Mouse (Mus musculus): Measurements from ENCODE around the gene Nme3.

Nme3 gene

DNA sequence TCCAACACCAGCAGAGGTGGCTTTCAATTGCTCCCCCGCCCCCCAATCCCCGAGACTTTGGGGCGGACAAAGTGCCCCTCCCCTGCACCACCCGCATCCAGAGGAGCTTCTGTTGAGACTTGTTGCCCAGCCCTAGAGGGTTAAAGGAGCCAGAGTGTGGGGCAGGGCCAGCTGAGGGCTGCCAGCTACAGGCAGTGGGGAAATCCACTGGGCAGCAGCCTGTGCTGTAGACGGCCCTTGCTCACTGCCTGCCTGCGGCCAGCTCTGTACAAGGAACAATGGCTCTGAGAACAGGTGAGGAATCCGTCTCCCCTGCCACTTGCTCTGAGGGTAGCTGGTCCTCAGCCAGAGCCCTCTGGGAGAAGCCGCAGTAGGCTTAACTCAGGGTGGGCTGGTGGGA lies 17.8 kb upstream of the Nme3 start:
- peak; percentile 51 for DNase-seq (ENCODE audit: extremely low read depth, low read depth, low spot score)

DNA sequence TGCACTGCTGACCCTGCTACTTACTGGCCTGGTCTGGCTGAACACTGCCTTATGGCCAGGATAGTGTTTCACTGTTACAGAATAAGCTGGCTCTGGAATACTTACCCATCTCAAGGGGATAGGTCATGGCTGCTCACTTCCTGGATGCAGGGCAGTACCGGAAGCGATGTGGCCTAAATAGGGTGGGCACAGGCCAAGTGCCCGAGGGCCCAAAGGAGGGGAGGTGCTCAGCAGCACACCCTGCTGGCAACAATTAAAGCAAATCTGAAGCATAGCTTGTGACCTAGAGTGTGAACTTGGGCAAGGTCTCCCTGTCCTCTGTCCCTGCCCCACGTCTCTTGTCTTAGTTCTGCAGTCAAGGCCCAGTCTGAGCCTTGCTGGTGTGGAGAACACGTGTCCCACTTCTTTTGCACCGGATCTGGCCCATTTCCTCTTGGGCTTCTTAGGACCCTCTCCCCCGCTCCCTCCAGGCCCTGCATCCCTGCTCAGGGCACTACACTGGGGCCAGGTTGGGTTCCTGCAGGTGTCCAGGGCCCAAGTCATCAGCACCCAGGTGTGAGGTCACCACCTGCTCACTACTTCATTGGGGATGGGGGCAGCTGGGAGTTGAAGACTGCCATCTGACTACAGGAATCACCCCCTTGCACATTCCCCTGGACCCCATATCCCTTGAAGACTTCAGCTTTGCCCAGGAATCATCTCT lies 14.4 kb upstream of the Nme3 start:
- DNase-seq (ENCODE audit: extremely low read depth, low read depth, low spot score), result no peak

DNA sequence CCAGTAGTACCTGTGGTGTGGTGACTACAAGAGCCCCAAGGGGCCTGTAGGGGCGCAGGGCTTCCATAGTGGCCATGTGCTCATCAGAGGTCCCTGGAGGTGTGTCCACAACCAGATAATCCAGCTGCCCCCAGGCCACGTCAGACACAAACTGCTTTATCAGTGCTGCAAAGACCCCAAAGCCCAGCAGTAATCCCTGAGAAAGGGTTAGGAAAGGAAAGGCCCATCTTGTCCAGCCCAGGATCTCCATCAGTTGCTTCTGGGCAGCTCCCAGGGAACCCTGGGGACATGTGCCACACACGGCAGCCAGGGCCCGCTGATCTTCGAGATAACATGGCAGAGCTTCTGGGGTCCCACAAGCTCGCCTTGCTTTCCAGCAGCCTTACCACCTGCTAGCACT lies 11.9 kb upstream of the Nme3 start:
- no peak for DNase-seq (ENCODE audit: extremely low read depth, low read depth, low spot score)

DNA sequence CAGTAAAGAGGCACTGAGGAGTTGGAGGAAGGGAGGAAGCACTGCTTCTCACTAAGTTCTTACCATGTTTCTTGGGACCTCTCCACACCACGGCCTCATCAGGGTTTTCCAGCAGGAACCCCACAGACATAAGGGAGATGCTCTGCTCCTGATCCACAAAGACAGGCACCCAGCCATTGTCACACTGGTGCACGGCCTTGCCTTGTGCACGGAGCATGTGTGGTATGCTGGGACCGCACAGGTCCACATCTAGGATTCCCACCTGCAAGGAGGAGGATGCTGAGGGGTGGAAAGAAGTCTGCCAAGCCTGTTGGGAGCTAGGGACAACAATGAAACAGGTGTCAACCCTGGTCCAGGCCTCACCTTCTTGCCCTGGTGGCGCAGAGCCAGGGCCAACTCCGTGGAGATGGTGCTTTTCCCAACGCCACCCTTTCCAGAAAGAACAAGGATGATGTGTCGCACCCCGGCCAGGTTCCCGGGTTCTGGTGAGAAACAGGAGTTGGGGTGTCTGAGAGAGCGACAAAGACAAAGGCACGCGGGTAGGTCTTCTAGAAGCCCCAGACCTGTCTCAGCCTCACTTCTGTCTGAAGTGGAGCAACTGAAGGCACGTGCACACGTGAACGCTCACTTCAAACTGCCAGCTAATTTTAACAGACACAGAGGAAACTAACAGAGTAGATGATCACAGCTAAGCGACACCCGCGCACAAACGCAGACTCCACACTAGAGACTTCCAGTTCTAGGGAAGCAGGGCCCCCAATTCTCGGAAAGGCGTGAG lies 10.8 kb upstream of the Nme3 start:
- no peak for DNase-seq (ENCODE audit: extremely low read depth, low read depth, low spot score)

DNA sequence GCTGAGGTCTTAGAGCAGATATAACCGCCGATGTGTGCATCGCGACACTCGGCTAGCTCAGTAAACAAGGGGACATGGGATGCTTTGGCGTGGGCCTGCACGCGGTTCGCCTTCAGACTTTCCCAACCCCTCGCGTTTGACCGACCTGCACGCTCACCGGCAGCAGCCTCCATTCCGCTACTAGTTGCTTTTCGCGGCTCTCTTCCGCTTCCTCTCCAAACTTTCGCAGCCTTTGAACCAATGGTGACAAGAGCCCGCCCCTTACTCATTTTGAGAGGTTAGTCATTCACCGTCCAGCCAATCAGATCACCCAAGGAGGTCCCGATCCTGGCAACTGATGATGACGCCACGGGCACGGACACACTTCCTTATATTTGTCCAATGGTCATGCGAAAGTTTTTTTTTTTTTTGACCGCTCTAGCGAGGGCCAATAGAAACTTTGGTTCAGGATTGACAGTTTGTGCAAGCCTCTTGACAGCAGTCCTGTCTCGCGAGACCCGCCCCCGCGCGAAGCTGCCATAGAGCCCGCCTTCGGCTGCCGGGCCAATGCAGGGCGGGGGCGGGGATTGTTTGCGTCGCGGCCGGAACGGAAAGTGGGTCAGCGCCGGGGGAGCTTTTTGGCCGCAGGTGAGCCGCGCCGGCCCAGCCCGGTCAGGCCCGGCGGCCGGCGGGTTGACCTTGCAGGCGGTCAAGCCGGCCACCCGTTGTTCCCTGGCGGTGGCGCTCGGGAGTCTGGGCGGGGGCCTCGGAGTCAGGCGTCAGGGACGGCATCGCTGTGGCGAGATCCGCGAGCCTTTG lies 10.0 kb upstream of the Nme3 start, which contains the start of the genes Nubp2 and Spsb3:
Gene Nubp2 (minus strand): TSS at position 216 of the 798 bp plus-strand sequence.
Gene Spsb3 (plus strand): TSS at position 510 of the 798 bp plus-strand sequence.
- peak; percentile 99 for DNase-seq (ENCODE audit: extremely low read depth, low read depth, low spot score)

DNA sequence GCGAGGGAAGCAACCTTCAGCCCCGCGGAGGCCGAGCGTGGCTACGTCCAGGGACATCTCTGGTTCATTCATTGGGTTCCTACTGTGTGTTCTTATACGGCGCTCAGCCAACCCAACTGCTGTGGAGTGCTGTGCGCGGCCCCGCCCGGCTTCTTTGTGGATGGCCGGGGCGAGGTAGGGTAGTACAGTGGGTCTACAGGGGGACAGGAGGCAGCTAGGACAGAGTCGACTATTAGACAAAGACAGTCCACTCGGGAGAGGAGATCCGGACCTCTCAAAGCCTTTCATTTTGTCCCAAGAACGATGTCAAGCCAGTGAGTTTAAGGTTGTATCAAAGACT lies 9.4 kb upstream of the Nme3 start:
- no peak for DNase-seq (ENCODE audit: extremely low read depth, low read depth, low spot score)

DNA sequence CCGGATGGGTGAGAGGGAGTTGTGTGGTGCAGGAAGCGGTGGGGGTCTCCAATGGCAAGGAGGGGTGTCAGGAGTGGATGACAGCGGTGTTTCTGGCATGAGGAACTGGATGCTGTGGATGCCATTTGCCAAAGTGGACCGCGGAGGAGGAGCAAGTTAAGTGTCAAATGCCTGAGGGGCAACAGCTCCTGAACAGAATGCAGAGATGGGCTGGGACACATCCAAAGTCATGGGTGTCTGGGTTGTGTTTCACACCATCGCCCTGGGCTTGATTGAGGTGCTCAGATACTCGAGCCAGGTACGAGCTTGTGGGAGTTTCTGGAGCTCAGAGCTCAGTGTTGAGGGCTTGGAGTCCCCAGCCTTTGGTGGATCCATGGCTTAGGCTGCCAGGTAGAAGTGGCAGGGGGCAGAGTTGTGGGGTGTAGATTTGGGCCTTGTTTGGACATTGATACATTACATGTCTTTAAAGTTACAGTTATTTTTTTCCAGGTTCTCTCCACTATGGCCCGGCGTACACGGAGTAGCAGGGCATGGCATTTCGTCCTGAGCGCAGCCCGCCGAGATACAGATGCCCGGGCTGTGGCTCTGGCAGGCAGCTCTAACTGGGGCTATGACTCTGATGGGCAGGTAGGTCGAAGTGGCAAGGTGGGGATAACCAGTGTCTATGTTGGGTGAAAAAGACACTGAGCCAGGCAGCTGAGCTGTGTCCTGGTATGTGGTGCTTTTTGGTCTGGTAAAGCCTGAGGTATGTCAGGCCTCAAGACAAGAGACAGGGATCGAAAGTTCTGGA lies 8.8 kb upstream of the Nme3 start:
- peak; percentile 78 for DNase-seq (ENCODE audit: extremely low read depth, low read depth, low spot score)

DNA sequence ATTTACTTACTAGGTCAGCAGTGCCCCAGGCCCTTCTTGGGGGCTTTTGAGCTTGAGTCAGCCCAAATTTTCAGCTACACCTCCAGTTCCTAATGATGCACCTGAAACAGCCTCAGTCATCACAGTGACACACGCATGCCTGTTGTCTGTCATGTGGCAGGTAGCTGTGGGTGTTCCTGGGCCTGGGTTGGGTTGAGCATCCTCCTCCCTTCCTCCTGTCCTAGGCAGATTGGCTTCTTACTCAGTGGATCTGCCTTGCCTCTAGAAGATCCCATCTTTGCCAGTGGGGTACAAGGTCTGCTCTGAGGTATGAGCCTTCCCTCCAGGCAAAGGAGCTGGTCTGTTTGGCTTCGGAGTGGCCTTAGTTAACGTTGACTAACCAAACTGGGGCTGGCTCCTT lies 7.4 kb upstream of the Nme3 start:
- DNase-seq (ENCODE audit: extremely low read depth, low read depth, low spot score), result no peak

DNA sequence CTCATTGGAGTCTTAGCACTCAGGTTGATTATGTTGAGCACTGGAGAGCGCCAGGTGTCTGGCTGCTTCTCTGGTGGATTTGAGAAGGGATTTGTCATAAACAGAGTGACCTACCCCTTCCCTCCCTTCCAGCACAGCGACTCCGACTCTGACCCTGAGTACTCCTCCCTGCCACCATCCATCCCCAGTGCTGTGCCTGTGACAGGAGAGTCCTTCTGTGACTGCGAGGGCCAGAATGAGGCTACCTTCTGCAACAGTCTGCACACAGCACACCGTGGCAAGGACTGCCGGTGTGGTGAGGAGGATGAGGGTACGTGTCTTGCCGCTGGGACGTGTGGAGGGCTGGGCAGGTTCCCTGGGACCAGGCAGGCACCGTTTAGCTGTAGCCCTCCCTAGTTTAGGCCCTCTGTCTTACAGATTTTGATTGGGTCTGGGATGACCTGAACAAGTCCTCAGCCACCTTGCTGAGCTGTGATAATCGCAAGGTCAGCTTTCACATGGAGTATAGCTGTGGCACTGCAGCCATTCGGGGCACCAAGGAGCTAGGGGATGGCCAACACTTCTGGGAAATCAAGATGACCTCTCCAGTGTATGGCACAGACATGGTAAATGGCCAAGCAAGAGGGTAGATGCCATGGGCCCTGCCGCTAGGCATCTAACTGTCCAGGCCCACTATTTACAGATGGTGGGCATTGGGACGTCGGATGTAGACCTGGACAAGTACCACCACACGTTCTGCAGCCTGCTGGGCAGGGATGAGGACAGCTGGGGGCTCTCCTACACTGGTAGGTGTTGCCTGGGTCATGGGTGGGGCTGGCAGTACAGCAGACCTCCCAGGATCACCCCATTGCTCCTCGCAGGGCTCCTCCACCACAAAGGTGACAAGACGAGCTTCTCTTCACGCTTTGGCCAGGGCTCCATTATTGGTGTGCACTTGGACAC lies 5.9 kb upstream of the Nme3 start:
- no peak for DNase-seq (ENCODE audit: extremely low read depth, low read depth, low spot score)

DNA sequence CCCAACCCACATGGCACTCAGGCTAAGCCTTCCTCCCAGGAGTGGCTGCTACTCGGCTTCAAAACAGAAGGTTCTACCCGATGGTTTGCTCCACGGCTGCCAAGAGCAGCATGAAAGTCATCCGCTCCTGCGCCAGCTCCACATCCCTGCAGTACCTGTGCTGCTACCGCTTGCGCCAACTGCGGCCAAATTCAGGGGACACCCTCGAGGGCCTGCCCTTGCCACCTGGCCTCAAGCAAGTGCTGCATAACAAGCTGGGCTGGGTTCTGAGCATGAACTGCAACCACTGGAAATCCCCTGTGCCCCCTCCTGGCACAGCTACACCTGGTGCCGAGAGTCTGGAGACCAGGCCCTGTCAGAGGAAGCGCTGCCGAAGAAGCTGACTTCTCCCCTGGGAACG lies 5.0 kb upstream of the Nme3 start:
- no peak for DNase-seq (ENCODE audit: extremely low read depth, low read depth, low spot score)

DNA sequence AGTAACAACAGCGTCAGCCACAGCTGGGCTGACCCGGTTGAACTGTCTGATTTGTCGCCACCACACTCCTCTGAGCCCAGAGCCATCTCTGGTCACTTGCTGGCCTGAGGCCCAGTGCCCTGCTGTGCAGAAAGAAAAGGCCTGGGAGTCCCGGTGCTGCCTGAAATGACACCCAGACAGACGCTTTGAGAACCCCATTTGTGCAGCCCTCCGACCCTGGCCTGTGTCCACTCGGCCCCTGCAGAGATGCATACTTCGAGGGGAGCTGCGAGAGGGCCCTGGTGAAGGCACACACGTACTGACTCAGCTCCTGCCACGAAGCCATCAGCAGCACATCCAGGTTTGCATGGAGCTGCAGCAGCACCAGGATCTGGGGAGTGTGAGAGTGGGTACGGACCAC lies 3.5 kb upstream of the Nme3 start:
- no peak for DNase-seq (ENCODE audit: extremely low read depth, low read depth, low spot score)

DNA sequence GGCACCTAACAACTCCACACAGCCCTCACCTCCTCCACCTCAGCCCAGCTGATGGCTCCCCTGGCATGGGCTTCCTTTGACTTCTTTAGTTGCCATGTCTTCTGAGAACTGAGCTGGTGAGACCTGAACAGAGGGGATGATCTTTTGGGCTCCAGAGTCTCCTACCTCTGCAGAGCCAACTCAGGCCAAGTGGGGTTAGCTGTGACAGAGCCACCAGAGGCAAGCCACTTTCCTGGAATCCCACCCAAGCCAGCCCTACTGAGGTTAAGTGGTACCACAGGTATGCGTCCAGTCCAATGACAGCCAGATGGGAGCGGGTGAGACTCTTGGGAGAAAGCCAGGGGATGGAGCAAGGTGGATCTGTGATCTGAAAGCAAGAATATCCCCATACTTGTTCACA lies 3.0 kb upstream of the Nme3 start:
- DNase-seq (ENCODE audit: extremely low read depth, low read depth, low spot score), result no peak

DNA sequence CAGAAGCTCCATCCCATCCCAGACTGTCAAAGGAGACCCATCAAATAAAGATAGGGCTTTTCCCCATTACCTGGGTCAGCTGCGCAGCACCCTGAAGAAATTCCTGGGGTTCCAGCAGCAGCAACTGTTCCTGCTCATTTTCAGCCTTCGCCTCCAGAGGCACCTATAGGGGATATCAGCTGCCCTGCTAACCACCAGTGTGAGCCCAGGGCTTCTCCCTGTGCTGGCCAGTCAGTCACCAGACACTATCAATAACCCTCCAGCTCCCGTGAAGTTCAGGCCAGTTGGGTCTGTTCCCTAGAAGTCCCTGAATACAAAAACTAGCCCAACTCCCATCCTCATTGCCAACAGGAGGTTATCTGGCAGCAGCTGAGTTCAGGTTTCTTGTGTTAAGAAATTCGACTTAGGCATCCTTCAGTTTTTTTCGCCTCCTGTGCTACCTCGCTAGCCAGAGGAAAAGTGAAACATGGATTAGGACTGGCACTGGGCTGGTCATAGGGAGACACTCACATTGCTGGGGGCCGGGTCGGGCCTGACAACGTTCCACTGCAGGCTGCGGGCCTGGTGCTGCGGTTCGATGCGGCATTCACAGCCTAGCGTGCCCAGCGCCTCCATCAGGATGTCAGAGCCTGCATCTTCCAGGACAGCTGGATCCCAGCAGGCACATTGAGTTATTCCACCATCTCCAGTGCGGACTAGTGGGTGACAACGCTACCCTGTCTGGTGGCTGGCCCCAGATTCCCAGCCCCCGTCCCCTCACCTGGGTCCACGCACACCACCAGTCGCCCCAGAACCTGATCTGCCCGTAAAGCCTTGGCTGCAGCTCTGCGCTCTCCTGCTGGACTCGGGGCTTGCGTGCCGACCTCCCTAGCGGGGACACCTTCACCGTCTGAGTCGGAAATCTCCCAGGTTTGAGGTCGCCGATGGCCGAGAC lies 2.0 kb upstream of the Nme3 start:
- DNase-seq (ENCODE audit: extremely low read depth, low read depth, low spot score), result no peak

DNA sequence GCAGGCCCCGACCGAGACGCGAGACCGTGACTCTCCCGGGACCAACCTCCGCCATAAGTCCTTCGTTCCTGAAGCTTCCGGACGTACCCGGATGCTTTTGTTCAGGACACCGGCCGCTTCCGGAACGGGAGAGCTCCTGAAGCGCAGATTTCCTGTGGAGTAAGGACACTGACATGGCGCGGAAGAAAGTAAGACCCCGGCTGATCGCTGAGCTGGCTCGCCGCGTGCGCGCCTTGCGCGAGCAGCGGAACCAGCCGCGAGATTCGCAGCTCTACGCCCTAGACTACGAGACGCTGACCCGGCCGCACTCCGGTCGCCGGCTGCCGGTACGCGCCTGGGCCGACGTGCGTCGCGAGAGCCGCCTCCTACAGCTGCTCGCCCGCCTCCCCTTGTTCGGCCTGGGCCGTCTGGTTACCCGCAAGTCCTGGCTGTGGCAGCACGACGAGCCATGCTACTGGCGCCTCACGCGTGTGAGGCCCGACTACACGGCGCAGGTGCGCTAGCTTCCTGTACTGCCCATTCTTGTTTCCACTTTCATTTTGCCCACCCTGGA lies 1.2 kb upstream of the Nme3 start, which contains the start of the genes Eme2 and Mrps34:
Gene Eme2 (minus strand): TSS at position 93 of the 553 bp plus-strand sequence.
Gene Mrps34 (plus strand): TSS at position 122 of the 553 bp plus-strand sequence.
- DNase-seq (ENCODE audit: extremely low read depth, low read depth, low spot score), result no peak

DNA sequence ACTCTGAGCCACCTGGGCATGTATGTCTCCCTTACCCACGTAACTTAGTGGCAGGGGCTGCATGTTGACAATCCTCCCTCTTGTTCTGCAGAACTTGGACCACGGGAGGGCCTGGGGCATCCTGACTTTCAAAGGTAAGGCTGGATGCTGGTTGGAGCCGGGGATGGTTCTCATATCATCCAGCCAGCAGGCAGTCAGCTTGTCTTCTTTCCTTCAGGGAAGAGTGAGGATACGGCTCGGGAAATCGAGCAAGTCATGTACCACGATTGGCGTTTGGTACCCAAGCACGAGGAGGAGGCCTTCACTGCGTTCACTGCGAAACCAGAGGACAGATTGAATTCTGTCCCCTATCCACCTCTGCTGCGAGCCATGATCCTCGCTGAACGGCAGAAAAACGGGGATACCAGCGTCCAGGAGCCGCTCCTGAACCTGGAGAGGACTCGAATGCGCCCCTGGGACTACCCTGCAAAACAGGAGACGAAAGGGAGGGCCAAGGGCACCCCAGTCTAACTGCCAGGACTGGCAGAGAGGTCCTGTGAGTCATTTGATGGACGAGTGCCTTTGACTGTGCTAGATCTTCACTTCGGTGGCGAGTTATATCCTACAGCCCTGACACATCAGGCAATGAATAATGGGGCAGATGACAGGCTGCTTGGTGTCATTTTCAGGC lies 594 bp upstream of the Nme3 start:
- DNase-seq (ENCODE audit: extremely low read depth, low read depth, low spot score), result no peak

DNA sequence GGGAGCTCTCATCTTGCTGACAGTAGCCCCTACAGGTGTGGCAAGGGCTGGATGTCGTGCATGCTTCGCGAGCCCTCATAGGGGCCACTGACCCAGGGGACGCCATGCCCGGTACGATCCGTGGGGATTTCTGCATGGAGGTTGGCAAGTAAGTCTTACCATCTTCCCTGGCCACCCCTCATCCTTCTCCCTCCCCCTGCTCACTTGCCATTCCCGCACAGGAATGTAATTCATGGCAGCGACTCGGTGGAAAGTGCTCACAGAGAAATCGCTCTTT lies 631 bp downstream of the Nme3 start:
- no peak for DNase-seq (ENCODE audit: extremely low read depth, low read depth, low spot score)

DNA sequence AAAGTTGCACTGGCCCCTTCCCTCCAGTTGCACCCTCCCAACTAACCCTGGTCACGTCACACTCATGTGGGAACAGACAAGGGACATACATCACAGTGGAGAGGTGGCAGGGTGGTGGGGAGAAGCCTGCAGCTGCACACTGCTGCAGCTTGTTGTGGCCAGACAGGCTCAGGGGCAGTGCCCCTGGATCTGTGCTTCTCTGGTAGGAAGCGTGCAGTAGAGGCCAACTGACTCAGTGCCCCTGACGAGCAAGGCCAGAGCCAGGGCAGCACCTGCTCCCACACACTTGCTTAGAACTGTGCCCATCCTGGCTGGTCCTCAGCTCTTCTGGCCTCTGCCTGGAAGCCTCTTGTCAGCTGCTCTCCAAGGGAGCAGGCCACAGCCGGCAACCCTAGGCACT lies 1.3 kb downstream of the Nme3 start:
- no peak for DNase-seq (ENCODE audit: extremely low read depth, low read depth, low spot score)
